Comparison of ENCODE assay signal across 8 mouse cellular contexts in genomic region chr13:111686522-111687284, GRCm38 (mm10). TPM values are rescaled to one million over a fixed set of nuclear protein-coding genes. Genes with fewer than 3 reads are reported as not detected.
DNase-seq lines count a peak whose midpoint lies in the region; ATAC-seq and TF ChIP-seq lines count a peak whose summit lies in the region.

No protein-coding gene starts in this region.

- no peaks in the 10 kb centered on the region for H3K79me2 ChIP-seq in CH12.LX (replicated peaks; ENCODE audit: control insufficient read depth, extremely low read depth, insufficient read depth, poor library complexity, severe bottlenecking)
- no peaks in the 10 kb centered on the region for H3K79me2 ChIP-seq in heart, adult 2 months (replicated peaks; ENCODE audit: control insufficient read depth, insufficient read depth, low read length)

- peaks cover 0 to 7% of the 10 kb centered on the region in 2 experiments; a peak in 2 of 4 replicates for H3K4me1 ChIP-seq in CH12.LX (ENCODE audit: control insufficient read depth in 1 of 2, insufficient read depth in 2 of 2)
- H3K4me1 ChIP-seq in embryonic facial prominence, embryonic 14.5 days (ENCODE audit: control insufficient read depth, insufficient read depth, low read length): peaks cover 9% of the 10 kb centered on the region; the same call in 1 of the 2 replicates
- H3K4me1 ChIP-seq in heart, adult 2 months (ENCODE audit: control insufficient read depth, insufficient read depth, low read length): no peaks in the 10 kb centered on the region; the same call in 1 of the 2 replicates
- peaks cover 10% of the 10 kb centered on the region for H3K4me1 ChIP-seq in kidney, embryonic 16.5 days (ENCODE audit: insufficient read depth, low read length)

- no CpG with 5 or more reads among the region's 101 CpGs for WGBS in embryonic facial prominence, embryonic 14.5 days
- WGBS in heart, adult 2 months: 4% methylated on average over 93 of the region's 101 CpGs
- WGBS in kidney, embryonic 16.5 days: 0% methylated on average over 15 of the region's 101 CpGs

- H3K4me3 ChIP-seq in CH12.LX (replicated peaks in 1 of 3; ENCODE audit: low read depth in 2 of 3, low read length in 2 of 3, poor library complexity in 1 of 3): peak overlapping the region; percentile 41 to 86 (median 67)
- peak overlapping the region; percentile 91 for H3K4me3 ChIP-seq in embryonic facial prominence, embryonic 14.5 days (ENCODE audit: low read depth, low read length)
- H3K4me3 ChIP-seq in heart, adult 2 months: peak overlapping the region; percentile 72
- peak overlapping the region; percentile 78 for H3K4me3 ChIP-seq in kidney, embryonic 16.5 days (ENCODE audit: low read length)

- H3K4me2 ChIP-seq in CH12.LX (ENCODE audit: insufficient read depth, low read depth, poor library complexity, severe bottlenecking): peak overlapping the region; percentile 62
- H3K4me2 ChIP-seq in embryonic facial prominence, embryonic 14.5 days (ENCODE audit: low read depth, low read length): peak overlapping the region; percentile 86
- peak overlapping the region; percentile 88 for H3K4me2 ChIP-seq in kidney, embryonic 16.5 days (replicated peaks; ENCODE audit: low read depth, low read length)

- peak overlapping the region; percentile 66 for H3K27ac ChIP-seq in CH12.LX (ENCODE audit: insufficient read depth, low read depth)
- H3K27ac ChIP-seq in embryonic facial prominence, embryonic 14.5 days (replicated peaks; ENCODE audit: low read depth, low read length): peak overlapping the region; percentile 99
- H3K27ac ChIP-seq in heart, adult 2 months: peak overlapping the region; percentile 74
- H3K27ac ChIP-seq in kidney, embryonic 16.5 days (ENCODE audit: low read length): peak overlapping the region; percentile 97

- in situ Hi-C loops in CH12.LX (cut with MboI; ENCODE audit: low pct_ligation_motif_present, low pct_unique_long_range_greater_than_20kb, low sequenced_read_pairs): no loop called here

- TF ChIP-seq CTCF in CH12.LX (conservative IDR thresholded peaks at IDR 0.05 in 1 of 2, IDR thresholded peaks at IDR 0.05 in 1 of 2; ENCODE audit: low read depth in 2 of 2, low read length in 2 of 2): no peak
- TF ChIP-seq CTCF in heart, adult 2 months (IDR thresholded peaks at IDR 0.05): no peak

- peaks cover 2 to 6% of the 10 kb centered on the region in 2 experiments for H3K36me3 ChIP-seq in CH12.LX (replicated peaks in 1 of 2; ENCODE audit: control insufficient read depth in 1 of 2, insufficient read depth in 1 of 2, low read length in 1 of 2)
- peaks cover 17% of the 10 kb centered on the region for H3K36me3 ChIP-seq in embryonic facial prominence, embryonic 14.5 days (ENCODE audit: control insufficient read depth, insufficient read depth, low read length)
- no peaks in the 10 kb centered on the region; the same call in 1 of the 2 replicates for H3K36me3 ChIP-seq in heart, adult 2 months (ENCODE audit: control insufficient read depth, insufficient read depth, low read length)
- peaks cover 3% of the 10 kb centered on the region; the same call in 1 of the 2 replicates for H3K36me3 ChIP-seq in kidney, embryonic 16.5 days (ENCODE audit: insufficient read depth, low read length)

- no peak for TF ChIP-seq RAD21 in CH12.LX (IDR thresholded peaks at IDR 0.05; ENCODE audit: low read depth, low read length)

- H3K9me3 ChIP-seq in CH12.LX (replicated peaks; ENCODE audit: low read length): no peaks in the 10 kb centered on the region
- H3K9me3 ChIP-seq in embryonic facial prominence, embryonic 14.5 days (ENCODE audit: control insufficient read depth, low read length): no peaks in the 10 kb centered on the region
- H3K9me3 ChIP-seq in kidney, embryonic 16.5 days (ENCODE audit: low read length): no peaks in the 10 kb centered on the region

- dilution Hi-C loops in CH12.LX (cut with MboI; ENCODE audit: extremely low pct_ligation_motif_present, extremely low pct_unique_long_range_greater_than_20kb, low sequenced_read_pairs): no loop called here

- no peak for TF ChIP-seq POLR2A in CH12.LX (IDR thresholded peaks at IDR 0.05; ENCODE audit: low read depth, low read length)
- TF ChIP-seq POLR2A in heart, adult 2 months (IDR thresholded peaks at IDR 0.05; ENCODE audit: insufficient read depth, low read depth, low read length): no peak

- ATAC-seq in embryonic facial prominence, embryonic 14.5 days (ENCODE audit: low read depth): peak; percentile 55
- ATAC-seq in kidney, embryonic 16.5 days (ENCODE audit: low FRiP score, low TSS enrichment): peak; percentile 74

- intact Hi-C loops in heart, adult 2 months (cut with DNase I): loop anchor here (5.0 kb wide), 3 partner anchors 36 to 194 kb away; partner anchors contain the start of gene Gpbp1

- TF ChIP-seq EP300 in CH12.LX (IDR thresholded peaks at IDR 0.05; ENCODE audit: low read length): no peak
- TF ChIP-seq EP300 in heart, adult 2 months (IDR thresholded peaks at IDR 0.05; ENCODE audit: insufficient read depth, low read depth, low read length): no peak

- H3K27me3 ChIP-seq in CH12.LX (replicated peaks): peaks cover 17% of the 10 kb centered on the region
- no peaks in the 10 kb centered on the region for H3K27me3 ChIP-seq in embryonic facial prominence, embryonic 14.5 days (replicated peaks; ENCODE audit: control insufficient read depth, insufficient read depth, low read length)
- H3K27me3 ChIP-seq in heart, adult 2 months (ENCODE audit: control insufficient read depth, insufficient read depth, low read length): no peaks in the 10 kb centered on the region
- no peaks in the 10 kb centered on the region for H3K27me3 ChIP-seq in kidney, embryonic 16.5 days (ENCODE audit: insufficient read depth, low read length)

- peak; percentile 3 for DNase-seq in CH12.LX (ENCODE audit: extremely low read depth)
- DNase-seq in adrenal gland, adult 8-10 months: peak; percentile 17
- peak; percentile 6 for DNase-seq in embryonic facial prominence, embryonic 14.5 days (ENCODE audit: low spot score)
- DNase-seq in heart, adult 2 months: no peak
- DNase-seq in lung, postnatal 25 days (ENCODE audit: low spot score): peak; percentile 1
- peak; percentile 44 for DNase-seq in retina, postnatal 1 day
- DNase-seq in yolk sac, embryonic 10.5 days (ENCODE audit: low spot score): peak; percentile 49

- peak overlapping the region; percentile 98 for H3K9ac ChIP-seq in CH12.LX (ENCODE audit: insufficient read depth, low read depth)
- H3K9ac ChIP-seq in embryonic facial prominence, embryonic 14.5 days (ENCODE audit: low read depth, low read length): peak overlapping the region; percentile 95
- H3K9ac ChIP-seq in heart, adult 2 months (ENCODE audit: low read depth, low read length): peak overlapping the region; percentile 97
- H3K9ac ChIP-seq in kidney, embryonic 16.5 days (replicated peaks; ENCODE audit: low read length): peak overlapping the region; percentile 99

TF ChIP-seq in CH12.LX, 34 proteins besides CTCF, POLR2A, EP300 and RAD21:
- TF ChIP-seq UBTF (IDR thresholded peaks at IDR 0.05; ENCODE audit: low read depth, low read length) (peak; percentile 67), USF1 (IDR thresholded peaks at IDR 0.05; ENCODE audit: low read depth, low read length) (no peak)
TF ChIP-seq in CH12.LX: peak in this region for 1.

RNA-seq across cellular contexts. Expression of gene Mier3, which starts 5.9 kb away (rescaled TPM):
- total RNA-seq in CH12.LX (2012; rRNA removed) (3.3 and 3.4 TPM in 2 replicates), CH12.LX (2014; rRNA removed) (7.3 TPM in 2 replicates)
- polyA plus RNA-seq in CH12.LX (2012; ENCODE audit: insufficient read length, low read depth): 7.0 and 7.3 TPM in 2 replicates
- total RNA-seq in adrenal gland, adult 8-10 months (2022): 10 to 100 TPM; 35.1 to 49.7 (median 40.7) TPM
- 28.4 and 28.7 TPM in 2 replicates for polyA plus RNA-seq in embryonic facial prominence, embryonic 14.5 days (2014; fragmentation: Nextera tagmentation; extraction: Ambion mirVana)
- 10 to 100 TPM; 13.1 to 14.6 TPM for total RNA-seq in heart, adult 2 months (2021)
- polyA plus RNA-seq in heart, adult 2 months (2012; rRNA removed): 3.3 and 5.2 TPM in 2 replicates
- polyA plus RNA-seq in kidney, embryonic 16.5 days (2015; fragmentation: Nextera tagmentation; extraction: Ambion mirVana): 18.3 and 21.0 TPM in 2 replicates

Comparison
In these comparisons a context has a peak if more than half of its experiments do, and no peak if none do; other contexts are left out.
1. DNase-seq: peak in CH12.LX (single experiment), adrenal gland, adult 8-10 months (single experiment), embryonic facial prominence, embryonic 14.5 days (single experiment), lung, postnatal 25 days (single experiment), retina, postnatal 1 day (single experiment) and yolk sac, embryonic 10.5 days (single experiment); none in heart, adult 2 months (0 of 2).
2. Peak in every context shown above with its lines, with median percentiles within 50 percentile points of each other: H3K27ac ChIP-seq, H3K4me2 ChIP-seq, H3K4me3 ChIP-seq and H3K9ac ChIP-seq.